Mouse (Mus musculus): Measurements from ENCODE around the gene Rorc.

GRCm38 (mm10) chr3:94379831-94380510 lies 7.4 kb downstream of the Rorc start:
- TF ChIP-seq POLR2A (IDR thresholded peaks at IDR 0.05; ENCODE audit: insufficient read depth, low read length) (no peak), EP300 (IDR thresholded peaks at IDR 0.05; ENCODE audit: insufficient read depth, low read depth, low read length) (no peak)
